Mouse (Mus musculus): ENCODE data around the gene Trappc5. TPM values are rescaled to one million over a fixed set of nuclear protein-coding genes. Genes with fewer than 3 reads are reported as not detected.

Trappc5 gene
- 10 to 100 TPM; 24.9 to 27.7 TPM for polyA plus RNA-seq (2017; shearing (Covaris generic))

- peak; percentile 84 for ATAC-seq
Measured at GRCm38 (mm10) chr8:3676131-3676992, at the start of gene Trappc5. TSS of gene Trappc5 (plus strand) at chr8:3676299.

GRCm38 (mm10) chr8:3626971-3627370 is 49.1 kb upstream of the Trappc5 start:
- no peak for ATAC-seq

GRCm38 (mm10) chr8:3628014-3628413 is 48.1 kb upstream of the Trappc5 start:
- ATAC-seq, result peak; percentile 34

- ATAC-seq, result peak; percentile 97
Measured at GRCm38 (mm10) chr8:3630647-3631477, 45.2 kb upstream of the Trappc5 start, which contains the start of gene Stxbp2. TSS of gene Stxbp2 (plus strand) at chr8:3630955.

GRCm38 (mm10) chr8:3631478-3631875 is 44.6 kb upstream of the Trappc5 start:
- ATAC-seq, result no peak

- ATAC-seq, result peak; percentile 68
Measured at GRCm38 (mm10) chr8:3645804-3646203, 30.3 kb upstream of the Trappc5 start.

- no peak for ATAC-seq
Measured at GRCm38 (mm10) chr8:3646824-3647531, 29.1 kb upstream of the Trappc5 start.

- ATAC-seq, result no peak
Measured at GRCm38 (mm10) chr8:3647561-3647960, 28.5 kb upstream of the Trappc5 start.

- no peak for ATAC-seq
Measured at GRCm38 (mm10) chr8:3648268-3648667, 27.8 kb upstream of the Trappc5 start.

- no peak for ATAC-seq
Measured at GRCm38 (mm10) chr8:3648990-3649389, 27.1 kb upstream of the Trappc5 start.

- no peak for ATAC-seq
Measured at GRCm38 (mm10) chr8:3652845-3653244, 23.3 kb upstream of the Trappc5 start.

- no peak for ATAC-seq
Measured at GRCm38 (mm10) chr8:3654726-3655508, 21.2 kb upstream of the Trappc5 start.

- ATAC-seq, result no peak
Measured at GRCm38 (mm10) chr8:3655526-3655925, 20.6 kb upstream of the Trappc5 start, which contains the start of gene Retn. TSS of gene Retn (plus strand) at chr8:3655770.

- ATAC-seq, result no peak
Measured at GRCm38 (mm10) chr8:3656725-3657381, 19.2 kb upstream of the Trappc5 start.

- no peak for ATAC-seq
Measured at GRCm38 (mm10) chr8:3660889-3661288, 15.2 kb upstream of the Trappc5 start.

GRCm38 (mm10) chr8:3664405-3664804 is 11.7 kb upstream of the Trappc5 start:
- ATAC-seq, result no peak

- ATAC-seq, result no peak
Measured at GRCm38 (mm10) chr8:3665507-3665906, 10.6 kb upstream of the Trappc5 start, which contains the start of gene Mcemp1. TSS of gene Mcemp1 (plus strand) at chr8:3665754.

GRCm38 (mm10) chr8:3670388-3670787 is 5.7 kb upstream of the Trappc5 start:
- ATAC-seq, result peak; percentile 31

GRCm38 (mm10) chr8:3671980-3672491 is 4.1 kb upstream of the Trappc5 start, which contains the start of gene Fcor:
TSS of gene Fcor (minus strand) at chr8:3672362.
- peak; percentile 61 for ATAC-seq

- no peak for ATAC-seq
Measured at GRCm38 (mm10) chr8:3674671-3675070, 1.4 kb upstream of the Trappc5 start.

Measured in activated CD4-positive, CD25-positive, alpha-beta regulatory T cell, adult 4 months (primary cell).